Mouse (Mus musculus) liver, embryonic 14.5 days (tissue): Measurements from ENCODE around the gene Banp. TPM values are rescaled to one million over a fixed set of nuclear protein-coding genes. Genes with fewer than 3 reads are reported as not detected.

Experiments used
- ATAC-seq: fragments of 200-750 bp; cut with Nextera tagmentation; 2 replicates; pipeline ENCODE4 v1.8.0; 2017; ENCODE audit warnings: moderate number of reproducible peaks, mild to moderate bottlenecking, moderate library complexity; ENCODE audit not compliant: insufficient read depth
- DNase-seq, 3 experiments: peaks; one replicate each; pipeline ENCODE4 v3.0.0-alpha.2; 2012 to 2013; ENCODE audit warnings: low read depth in 3 of 3, low spot score in 3 of 3
- H3K27ac ChIP-seq: fragments of 300-500 bp; sonication (generic); 2 replicates; pipeline ENCODE4 v1.5.1; 2014; ENCODE audit warnings: moderate library complexity, mild to moderate bottlenecking, control low read depth, inconsistent platforms
- H3K27me3 ChIP-seq: fragments of 300-500 bp; sonication (generic); 2 replicates; pipeline ENCODE4 v1.6.1; 2014; ENCODE audit warnings: mild to moderate bottlenecking, low read length, moderate library complexity; ENCODE audit not compliant: control insufficient read depth, insufficient read depth
- H3K36me3 ChIP-seq: fragments of 300-500 bp; sonication (generic); replicated peaks from 2 replicates; pipeline ENCODE4 v1.6.1; 2014; ENCODE audit warnings: low read depth; ENCODE audit not compliant: control insufficient read depth, insufficient read depth
- H3K4me1 ChIP-seq, 2 experiments: fragments of 200-500 bp in 1 of 2; fragments of 300-500 bp in 1 of 2; sonication (generic) in 1 of 2; replicated peaks; 2 replicates each; pipeline ENCODE4 v1.6.1; 2012 to 2014; ENCODE audit warnings: antibody characterized with exemption in 1 of 2, inconsistent platforms in 1 of 2, low read length in 1 of 2; ENCODE audit not compliant: control insufficient read depth in 2 of 2, insufficient read depth in 2 of 2
- H3K4me2 ChIP-seq: fragments of 300-500 bp; sonication (generic); 2 replicates; pipeline ENCODE4 v1.6.1; 2014; ENCODE audit warnings: low read depth, mild to moderate bottlenecking, control low read depth, moderate library complexity
- H3K4me3 ChIP-seq, 2 experiments: fragments of 200-500 bp in 1 of 2; fragments of 300-500 bp in 1 of 2; sonication (generic) in 1 of 2; 2 replicates each; pipeline ENCODE4 v1.5.1; 2012 to 2014; ENCODE audit warnings: low read depth in 2 of 2, low read length in 2 of 2, mild to moderate bottlenecking in 2 of 2, control low read depth in 1 of 2, inconsistent platforms in 1 of 2, moderate library complexity in 1 of 2; ENCODE audit not compliant: insufficient read depth in 1 of 2
- H3K9ac ChIP-seq: fragments of 300-500 bp; sonication (generic); replicated peaks from 2 replicates; pipeline ENCODE4 v1.6.1; 2014; ENCODE audit warnings: mild to moderate bottlenecking, control low read depth, moderate library complexity
- H3K9me3 ChIP-seq: fragments of 300-500 bp; sonication (generic); 2 replicates; pipeline ENCODE4 v1.6.1; 2016; ENCODE audit warnings: low read length, mixed read lengths; ENCODE audit not compliant: control insufficient read depth
- CTCF ChIP-seq: IDR thresholded peaks from 2 replicates; pipeline ENCODE4 v1.5.1; 2016; ENCODE audit warnings: antibody characterized with exemption, low read depth, control low read depth
- EP300 ChIP-seq: IDR thresholded peaks from 2 replicates; pipeline ENCODE4 v1.6.1; 2016; ENCODE audit warnings: antibody characterized with exemption, low read depth
- WGBS: fragments of 180-500 bp; shearing (Covaris S2); extraction: QIAGEN DNeasy Blood & Tissue Kit; methylation state at CpG from one replicate; pipeline ENCODE4 v1.1.7; 2014; ENCODE audit not compliant: insufficient replicate concordance; 5-methylcytosine and 5-hydroxymethylcytosine counted together
- polyA plus RNA-seq, 2 experiments: library from polyadenylated mRNA; depleted of rRNA in 1 of 2; stranded (reverse) in 1 of 2; unstranded in 1 of 2; fragments of >200 nt; fragmentation: Nextera tagmentation in 1 of 2; extraction: Ambion mirVana in 1 of 2; gene quantifications; 2 replicates each; pipeline versions ENCODE4 v1.2.1 to v1.2.3; 2012 to 2014

The Banp gene
- polyA plus RNA-seq, 2 experiments, result 13.6 to 20.8 TPM

GRCm38 (mm10) chr8:122058510-122058909, 109.0 kb downstream of the Banp start:
- no peaks in the 10 kb centered on the region for H3K9me3 ChIP-seq
- H3K4me1 ChIP-seq, result no peaks in the 10 kb centered on the region
- no peak for ATAC-seq

GRCm38 (mm10) chr8:122058951-122059350, 109.4 kb downstream of the Banp start:
- Histone ChIP-seq H3K4me1 (no peaks in the 10 kb centered on the region), H3K27ac (no peak overlapping the region), H3K9ac (no peak overlapping the region), H3K27me3 (no peaks in the 10 kb centered on the region), H3K4me3 (no peak overlapping the region), H3K36me3 (no peaks in the 10 kb centered on the region), H3K4me2 (no peak overlapping the region), H3K9me3 (no peaks in the 10 kb centered on the region)
- 66% methylated on average over 8 of the region's 8 CpGs for WGBS
- no peak for ATAC-seq
- DNase-seq, result no peak
- TF ChIP-seq EP300, result no peak
- TF ChIP-seq CTCF, result no peak

More at GRCm38 (mm10) chr8:122058510-122058909, 109.0 kb downstream of the Banp start:
- no peak overlapping the region for H3K4me3 ChIP-seq
- H3K9ac ChIP-seq, result no peak overlapping the region
- H3K27me3 ChIP-seq, result no peaks in the 10 kb centered on the region
- TF ChIP-seq EP300, result no peak
- TF ChIP-seq CTCF, result no peak
- H3K27ac ChIP-seq, result no peak overlapping the region
- H3K4me2 ChIP-seq, result no peak overlapping the region
- no peak for DNase-seq
- H3K36me3 ChIP-seq, result no peaks in the 10 kb centered on the region
- WGBS, result 51% methylated on average over 9 of the region's 9 CpGs

GRCm38 (mm10) chr8:122062508-122063223, 113.1 kb downstream of the Banp start:
- 64% methylated on average over 12 of the region's 12 CpGs for WGBS
- H3K4me3 ChIP-seq, result no peak overlapping the region
- H3K27me3 ChIP-seq, result no peaks in the 10 kb centered on the region
- H3K9me3 ChIP-seq, result no peaks in the 10 kb centered on the region
- H3K4me1 ChIP-seq, result no peaks in the 10 kb centered on the region
- TF ChIP-seq EP300 (no peak), CTCF (no peak)
- no peak for DNase-seq
- H3K9ac ChIP-seq, result no peak overlapping the region
- no peak overlapping the region for H3K27ac ChIP-seq
- no peaks in the 10 kb centered on the region for H3K36me3 ChIP-seq
- H3K4me2 ChIP-seq, result no peak overlapping the region
- no peak for ATAC-seq

- DNase-seq (no peak), ATAC-seq (no peak)
- Histone ChIP-seq H3K9me3 (no peaks in the 10 kb centered on the region), H3K4me3 (no peak overlapping the region), H3K4me2 (no peak overlapping the region), H3K27ac (no peak overlapping the region), H3K9ac (no peak overlapping the region), H3K27me3 (no peaks in the 10 kb centered on the region), H3K36me3 (no peaks in the 10 kb centered on the region), H3K4me1 (no peaks in the 10 kb centered on the region)
- no peak for TF ChIP-seq EP300
- no peak for TF ChIP-seq CTCF
- 71% methylated on average over 7 of the region's 7 CpGs for WGBS
These were observed 114.8 kb downstream of the Banp start for GRCm38 (mm10) chr8:122064353-122064752.

- Histone ChIP-seq H3K27me3 (no peaks in the 10 kb centered on the region), H3K36me3 (no peaks in the 10 kb centered on the region), H3K4me2 (no peak overlapping the region), H3K4me1 (no peaks in the 10 kb centered on the region), H3K9me3 (no peaks in the 10 kb centered on the region), H3K27ac (no peak overlapping the region), H3K4me3 (no peak overlapping the region), H3K9ac (no peak overlapping the region)
- ATAC-seq (no peak), DNase-seq (no peak)
- WGBS, result 61% methylated on average over 15 of the region's 15 CpGs
- TF ChIP-seq CTCF (no peak), EP300 (no peak)
These were observed 118.4 kb downstream of the Banp start for GRCm38 (mm10) chr8:122067783-122068505.
